Mouse (Mus musculus) embryonic fibroblast, embryonic 13.5 days (primary cell): ENCODE measurements around the gene Rps6ka5.
A peak's percentile ranks its signal among the peaks of the same experiment; 100 is the strongest.

ENCODE experiments used
- CTCF ChIP-seq: IDR thresholded peaks from 2 replicates; pipeline ENCODE4 v1.5.1; 2011; ENCODE audit warnings: mild to moderate bottlenecking, control low read depth, low read length, moderate library complexity, borderline replicate concordance; ENCODE audit not compliant: insufficient read depth
- POLR2A ChIP-seq: IDR thresholded peaks from 2 replicates; pipeline ENCODE4 v1.6.1; 2011; ENCODE audit warnings: low read depth, mild to moderate bottlenecking, control low read depth, low read length, moderate library complexity

DNA sequence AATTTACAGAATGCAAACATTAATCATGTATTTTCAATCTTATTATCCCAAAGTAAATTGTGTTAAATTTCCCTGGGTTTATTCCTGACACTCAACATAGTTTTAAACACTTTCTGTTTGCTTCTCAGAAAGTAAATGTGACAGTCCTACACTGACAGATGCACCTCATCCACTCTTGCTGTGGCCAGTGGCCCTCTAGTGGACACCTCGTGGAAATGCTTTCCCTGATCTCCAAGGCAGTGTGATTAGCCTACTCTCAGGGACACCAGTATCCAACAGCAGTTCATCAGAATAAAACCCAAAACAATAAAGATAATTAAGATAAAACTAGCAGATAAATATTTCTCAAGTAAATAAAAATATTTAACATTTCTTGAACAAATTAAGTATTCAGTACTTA lies 122.2 kb downstream of the Rps6ka5 start:
- TF ChIP-seq CTCF (peak; percentile 90; the same call in 1 of the 2 replicates), POLR2A (no peak)
